Mouse (Mus musculus) intestine, embryonic 16.5 days (tissue): ENCODE results near the gene Fgfr2. TPM values are rescaled to one million over a fixed set of nuclear protein-coding genes. Genes with fewer than 3 reads are reported as not detected.

Experiments
- ATAC-seq: fragments of 200-750 bp; cut with Nextera tagmentation; 2 replicates; pipeline ENCODE4 v1.8.0; 2017; ENCODE audit warnings: moderate TSS enrichment, moderate library complexity
- H3K27ac ChIP-seq: fragments of 300-500 bp; sonication (generic); 2 replicates; pipeline ENCODE4 v1.5.1; 2014; ENCODE audit warnings: mild to moderate bottlenecking, low read length
- H3K27me3 ChIP-seq: fragments of 300-500 bp; sonication (generic); replicated peaks from 2 replicates; pipeline ENCODE4 v1.6.1; 2014; ENCODE audit warnings: low read length, control low read depth, mixed read lengths; ENCODE audit not compliant: control insufficient read depth, insufficient read depth
- H3K36me3 ChIP-seq: fragments of 300-500 bp; sonication (generic); 2 replicates; pipeline ENCODE4 v1.6.1; 2014; ENCODE audit warnings: low read length, control low read depth; ENCODE audit not compliant: control insufficient read depth, insufficient read depth
- H3K4me1 ChIP-seq: fragments of 300-500 bp; sonication (generic); 2 replicates; pipeline ENCODE4 v1.6.1; 2014; ENCODE audit warnings: low read length, control low read depth, mixed read lengths; ENCODE audit not compliant: control insufficient read depth, insufficient read depth
- H3K4me2 ChIP-seq: fragments of 300-500 bp; sonication (generic); 2 replicates; pipeline ENCODE4 v1.6.1; 2014; ENCODE audit warnings: low read depth, low read length, control low read depth
- H3K4me3 ChIP-seq: fragments of 300-500 bp; sonication (generic); 2 replicates; pipeline ENCODE4 v1.5.1; 2014; ENCODE audit warnings: mild to moderate bottlenecking, low read length
- H3K9ac ChIP-seq: fragments of 300-500 bp; sonication (generic); 2 replicates; pipeline ENCODE4 v1.6.1; 2014; ENCODE audit warnings: low read depth, low read length
- H3K9me3 ChIP-seq: fragments of 300-500 bp; sonication (generic); 2 replicates; pipeline ENCODE4 v1.6.1; 2016; ENCODE audit warnings: low read length, control low read depth; ENCODE audit not compliant: control insufficient read depth
- WGBS: fragments of 180-500 bp; shearing (Covaris S2); extraction: QIAGEN DNeasy Blood & Tissue Kit; methylation state at CpG from one replicate; pipeline ENCODE4 v1.1.7; 2014; 5-methylcytosine and 5-hydroxymethylcytosine counted together
- polyA plus RNA-seq: library from polyadenylated mRNA; unstranded; fragments of >200 nt; fragmentation: Nextera tagmentation; extraction: Ambion mirVana; gene quantifications from 2 replicates; pipeline ENCODE4 v1.2.1, GENCODE M21; 2015

Fgfr2 gene
- polyA plus RNA-seq, 1 experiment from 2014 or later = 47.3 TPM

DNA sequence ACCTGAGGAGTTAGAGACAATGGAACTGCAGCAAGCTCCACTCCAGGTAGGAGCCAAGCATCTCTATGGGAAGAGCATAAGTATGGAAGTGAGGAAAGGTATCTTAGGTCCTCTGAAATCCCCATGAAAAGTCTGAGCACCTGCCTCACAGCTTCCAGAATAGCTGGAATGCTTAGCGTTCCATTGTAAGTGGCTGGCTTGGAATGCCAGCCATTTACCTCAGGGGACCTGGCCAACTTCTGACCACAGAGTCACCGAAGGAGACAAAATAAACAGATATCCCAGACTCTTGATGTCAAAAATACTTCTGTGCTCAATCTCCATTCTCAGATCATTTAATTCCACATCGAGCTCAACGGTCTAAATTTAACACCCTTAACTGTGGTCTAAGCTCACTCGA lies 2946.1 kb downstream of the Fgfr2 start:
- H3K27me3 ChIP-seq = no peaks in the 10 kb centered on the region
- H3K9me3 ChIP-seq = no peaks in the 10 kb centered on the region
- no peak for ATAC-seq
- H3K4me3 ChIP-seq = no peak overlapping the region
- H3K4me1 ChIP-seq = peaks cover 10% of the 10 kb centered on the region
- H3K9ac ChIP-seq = no peak overlapping the region
- no peak overlapping the region for H3K4me2 ChIP-seq
- H3K27ac ChIP-seq = no peak overlapping the region
- 69% methylated on average over 5 of the region's 5 CpGs for WGBS
- H3K36me3 ChIP-seq = no peaks in the 10 kb centered on the region

- Histone ChIP-seq H3K4me1 (peaks cover 10% of the 10 kb centered on the region), H3K27ac (peak overlapping the region; percentile 57), H3K4me3 (no peak overlapping the region), H3K4me2 (no peak overlapping the region), H3K36me3 (peaks cover 7% of the 10 kb centered on the region), H3K9ac (no peak overlapping the region), H3K27me3 (no peaks in the 10 kb centered on the region), H3K9me3 (no peaks in the 10 kb centered on the region)
- ATAC-seq = peak; percentile 57
- 50% methylated on average over 7 of the region's 7 CpGs for WGBS
These were observed 2948.6 kb downstream of the Fgfr2 start for GRCm38 (mm10) chr7:130174525-130174924.

- Histone ChIP-seq H3K27ac (peak overlapping the region; percentile 57; the same call in 1 of the 2 replicates), H3K36me3 (peaks cover 7% of the 10 kb centered on the region), H3K4me3 (no peak overlapping the region), H3K27me3 (no peaks in the 10 kb centered on the region), H3K9me3 (no peaks in the 10 kb centered on the region), H3K4me1 (peaks cover 10% of the 10 kb centered on the region), H3K4me2 (no peak overlapping the region), H3K9ac (no peak overlapping the region)
- 0 out of 2 replicates have a peak, but pooled peaks have one; percentile 43 for ATAC-seq
- WGBS = 45% methylated on average over 5 of the region's 5 CpGs
These were observed 2949.2 kb downstream of the Fgfr2 start for GRCm38 (mm10) chr7:130173914-130174313.

- no peak overlapping the region for H3K4me2 ChIP-seq
- no peak for ATAC-seq
- H3K9ac ChIP-seq = no peak overlapping the region
- WGBS = 46% methylated on average over 8 of the region's 8 CpGs
- no peaks in the 10 kb centered on the region for H3K9me3 ChIP-seq
- H3K4me1 ChIP-seq = peaks cover 23% of the 10 kb centered on the region
- H3K36me3 ChIP-seq = peaks cover 7% of the 10 kb centered on the region
- peak overlapping the region; percentile 50 for H3K27ac ChIP-seq
- H3K4me3 ChIP-seq = no peak overlapping the region
- no peaks in the 10 kb centered on the region for H3K27me3 ChIP-seq
These were observed 2953.0 kb downstream of the Fgfr2 start for GRCm38 (mm10) chr7:130170144-130170543.

- H3K27me3 ChIP-seq = no peaks in the 10 kb centered on the region
- no peak overlapping the region for H3K9ac ChIP-seq
- H3K27ac ChIP-seq = no peak overlapping the region
- H3K36me3 ChIP-seq = peaks cover 7% of the 10 kb centered on the region
- H3K4me2 ChIP-seq = no peak overlapping the region
- H3K4me1 ChIP-seq = peaks cover 17% of the 10 kb centered on the region
- 72% methylated on average over 12 of the region's 12 CpGs for WGBS
- no peak overlapping the region for H3K4me3 ChIP-seq
- H3K9me3 ChIP-seq = no peaks in the 10 kb centered on the region
- ATAC-seq = no peak
These were observed 2954.9 kb downstream of the Fgfr2 start for GRCm38 (mm10) chr7:130168296-130168695.

GRCm38 (mm10) chr7:130167261-130167660 lies 2955.9 kb downstream of the Fgfr2 start:
- 83% methylated on average over 5 of the region's 5 CpGs for WGBS
- Histone ChIP-seq H3K27ac (no peak overlapping the region), H3K4me1 (peaks cover 17% of the 10 kb centered on the region), H3K36me3 (peaks cover 7% of the 10 kb centered on the region), H3K4me3 (no peak overlapping the region), H3K9me3 (no peaks in the 10 kb centered on the region), H3K9ac (no peak overlapping the region), H3K27me3 (no peaks in the 10 kb centered on the region), H3K4me2 (no peak overlapping the region)
- ATAC-seq = no peak

DNA sequence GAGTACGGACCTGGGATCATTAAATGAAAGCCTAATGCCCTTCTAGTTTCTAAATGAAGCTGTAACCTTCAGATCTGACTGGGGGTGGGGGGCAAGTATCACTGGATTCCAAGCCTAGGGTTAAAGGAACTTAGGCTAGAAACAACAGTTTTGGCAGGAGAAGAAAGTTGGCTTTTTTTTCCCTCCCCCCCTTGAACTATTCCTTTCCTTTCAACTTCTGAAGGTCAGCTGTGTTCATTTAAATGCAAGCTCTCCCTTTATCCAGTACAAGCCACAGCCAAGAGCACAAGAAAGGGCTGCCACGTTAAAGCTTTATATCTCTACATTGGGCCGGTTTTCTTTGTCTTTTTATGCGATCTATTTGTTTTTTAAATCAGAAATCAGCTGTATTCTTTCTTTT lies 2957.0 kb downstream of the Fgfr2 start:
- WGBS = 64% methylated on average over 4 of the region's 4 CpGs
- H3K27ac ChIP-seq = no peak overlapping the region

DNA sequence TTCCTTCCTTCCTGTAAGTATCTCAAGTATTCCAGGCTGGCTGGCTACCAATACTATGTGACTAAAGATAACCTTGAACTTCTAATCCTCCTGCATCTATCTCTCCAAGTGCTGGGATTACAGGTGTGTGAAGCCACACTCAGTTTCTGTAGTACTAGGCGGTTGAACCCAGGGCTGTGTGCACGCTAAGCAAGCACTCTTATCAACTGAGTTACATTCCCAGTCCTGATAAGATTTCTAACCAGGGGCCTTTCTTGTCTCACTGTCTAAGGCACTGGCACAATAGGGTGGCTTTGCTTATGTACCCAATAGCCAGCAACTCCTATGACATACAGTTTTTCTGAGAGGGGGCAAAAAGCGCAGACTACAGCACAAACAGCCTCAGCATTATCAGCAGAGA lies 2957.7 kb downstream of the Fgfr2 start:
- Histone ChIP-seq H3K36me3 (peaks cover 10% of the 10 kb centered on the region; the same call in 1 of the 2 replicates), H3K4me3 (no peak overlapping the region), H3K4me1 (peaks cover 17% of the 10 kb centered on the region), H3K4me2 (no peak overlapping the region), H3K27me3 (no peaks in the 10 kb centered on the region), H3K27ac (peak overlapping the region; percentile 55; the same call in 1 of the 2 replicates), H3K9ac (no peak overlapping the region), H3K9me3 (no peaks in the 10 kb centered on the region)
- 35% methylated on average over 3 of the region's 3 CpGs for WGBS
- peak; percentile 48 for ATAC-seq

More for the DNA sequence above, 2957.0 kb downstream of the Fgfr2 start:
- ATAC-seq = no peak
- Histone ChIP-seq H3K9ac (no peak overlapping the region), H3K4me2 (no peak overlapping the region), H3K4me3 (no peak overlapping the region), H3K36me3 (peaks cover 10% of the 10 kb centered on the region; the same call in 1 of the 2 replicates), H3K4me1 (peaks cover 17% of the 10 kb centered on the region), H3K27me3 (no peaks in the 10 kb centered on the region), H3K9me3 (no peaks in the 10 kb centered on the region)

GRCm38 (mm10) chr7:130162718-130163117 lies 2960.4 kb downstream of the Fgfr2 start:
- no peak for ATAC-seq
- WGBS = 61% methylated on average over 6 of the region's 6 CpGs
- no peaks in the 10 kb centered on the region for H3K27me3 ChIP-seq
- no peak overlapping the region for H3K9ac ChIP-seq
- peaks cover 10% of the 10 kb centered on the region; the same call in 1 of the 2 replicates for H3K36me3 ChIP-seq
- H3K4me3 ChIP-seq = no peak overlapping the region
- H3K4me2 ChIP-seq = no peak overlapping the region
- no peak overlapping the region for H3K27ac ChIP-seq
- H3K9me3 ChIP-seq = no peaks in the 10 kb centered on the region
- H3K4me1 ChIP-seq = peaks cover 15% of the 10 kb centered on the region

DNA sequence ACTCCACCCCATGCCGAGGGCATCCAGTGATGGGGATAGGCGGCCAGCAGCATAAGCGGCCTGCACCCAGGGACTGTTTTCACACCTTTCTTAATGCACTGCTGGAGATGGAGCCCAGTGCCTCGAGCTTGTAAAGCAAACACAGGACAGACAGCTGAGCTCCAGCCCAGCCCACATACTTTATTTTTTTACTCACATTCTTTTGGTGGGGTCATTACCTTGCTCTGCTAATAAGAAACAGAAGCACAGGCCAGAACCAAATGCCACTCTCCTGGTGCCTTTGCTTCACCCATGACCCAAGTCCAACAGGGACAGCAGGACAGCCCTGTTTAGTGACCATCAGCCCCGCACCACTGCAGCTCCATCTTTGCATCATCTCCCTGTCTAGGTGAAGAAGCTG lies 2961.6 kb downstream of the Fgfr2 start:
- no peak for ATAC-seq
- H3K9ac ChIP-seq = no peak overlapping the region

More for the DNA sequence above, 2961.6 kb downstream of the Fgfr2 start:
- Histone ChIP-seq H3K27me3 (no peaks in the 10 kb centered on the region), H3K4me1 (peaks cover 10% of the 10 kb centered on the region), H3K9me3 (no peaks in the 10 kb centered on the region), H3K4me3 (no peak overlapping the region), H3K27ac (no peak overlapping the region), H3K36me3 (peaks cover 10% of the 10 kb centered on the region; the same call in 1 of the 2 replicates), H3K4me2 (no peak overlapping the region)
- WGBS = 61% methylated on average over 5 of the region's 5 CpGs
